Mouse (Mus musculus): ENCODE measurements around the gene Olfr1338. TPM values are rescaled to one million over a fixed set of nuclear protein-coding genes. Genes with fewer than 3 reads are reported as not detected.

Olfr1338 gene
- polyA plus RNA-seq, 1 experiment from 2014 or later = not detected

DNA sequence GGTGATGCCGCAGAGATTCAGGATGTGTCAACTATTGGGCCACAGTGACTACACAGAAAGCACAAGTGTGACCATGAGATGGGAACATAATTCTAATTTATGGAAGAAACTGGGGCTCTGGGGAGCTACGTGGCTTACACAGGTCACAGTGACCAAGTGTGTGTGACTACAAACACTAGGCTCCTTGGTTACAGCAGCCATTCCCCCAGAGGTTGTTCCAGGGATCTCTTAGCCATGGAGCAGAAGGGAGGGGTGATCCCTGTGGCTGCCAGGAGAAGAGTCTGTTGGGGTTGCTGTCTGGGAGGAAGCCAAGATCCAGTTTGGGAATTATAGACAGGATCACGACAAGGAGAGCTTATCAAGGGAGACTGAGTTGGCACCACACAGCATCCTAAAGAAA, 55.3 kb downstream of the Olfr1338 start, which contains the start of gene Olfr1341:
Olfr1341 (plus strand) TSS at position 301 of the 400 bp plus-strand sequence.
- CTCF ChIA-PET = no interaction called here
- in situ Hi-C loops (cut with MboI; ENCODE audit: low pct_unique_long_range_greater_than_20kb) = no loop called here
- no peak for TF ChIP-seq CTCF (IDR thresholded peaks at IDR 0.05)
- no peak for ATAC-seq
- DNase-seq (ENCODE audit: low read depth, low spot score) = no peak
- no peaks in the 10 kb centered on the region for H3K27me3 ChIP-seq
- POLR2A ChIA-PET = no interaction called here

Other genes starting within 250 kb of the Olfr1338 start
- not detected for gene 2610528J11Rik, start 231.7 kb downstream of the Olfr1338 start, polyA plus RNA-seq (2021)
- 0.42 TPM for gene Tmem125, start 214.7 kb downstream of the Olfr1338 start, polyA plus RNA-seq (2021)
- 0.04 TPM for gene Cfap57, start 138.0 kb downstream of the Olfr1338 start, polyA plus RNA-seq (2021)
- gene Ebna1bp2, start 137.9 kb downstream of the Olfr1338 start, polyA plus RNA-seq (2021) = 75.4 TPM
- gene Olfr62, start 99.8 kb downstream of the Olfr1338 start, polyA plus RNA-seq (2021) = not detected
- not detected for gene Olfr1342, start 66.0 kb downstream of the Olfr1338 start, polyA plus RNA-seq (2021)
- gene Olfr1341, start 55.2 kb downstream of the Olfr1338 start, polyA plus RNA-seq (2021) = not detected
- not detected for gene Olfr1340, start 38.6 kb downstream of the Olfr1338 start, polyA plus RNA-seq (2021)
- gene Olfr1339, start 26.6 kb downstream of the Olfr1338 start, polyA plus RNA-seq (2021) = not detected
- gene Olfr1337, start 23.8 kb upstream of the Olfr1338 start, polyA plus RNA-seq (2021) = not detected
- not detected for gene Olfr1335, start 51.2 kb upstream of the Olfr1338 start, polyA plus RNA-seq (2021)
- not detected for gene Olfr1333, start 77.5 kb upstream of the Olfr1338 start, polyA plus RNA-seq (2021)
- gene Olfr1331, start 105.9 kb upstream of the Olfr1338 start, polyA plus RNA-seq (2021) = not detected
- gene Olfr1330, start 129.9 kb upstream of the Olfr1338 start, polyA plus RNA-seq (2021) = not detected
- gene Olfr1329, start 158.7 kb upstream of the Olfr1338 start, polyA plus RNA-seq (2021) = not detected
- gene Olfr1328, start 179.9 kb upstream of the Olfr1338 start, polyA plus RNA-seq (2021) = not detected
- gene Lao1, start 202.8 kb upstream of the Olfr1338 start, polyA plus RNA-seq (2021) = not detected